Mouse (Mus musculus) skeletal muscle tissue, postnatal 0 days (tissue): ENCODE results near the gene Slc10a2. TPM values are rescaled to one million over a fixed set of nuclear protein-coding genes. Genes with fewer than 3 reads are reported as not detected.

Experiments
- polyA plus RNA-seq: library from polyadenylated mRNA; unstranded; fragments of >200 nt; fragmentation: Nextera tagmentation; extraction: Ambion mirVana; gene quantifications from 2 replicates; pipeline ENCODE4 v1.2.1, GENCODE M21; 2015

Slc10a2 gene
- polyA plus RNA-seq, result not detected in 2 replicates

DNA sequence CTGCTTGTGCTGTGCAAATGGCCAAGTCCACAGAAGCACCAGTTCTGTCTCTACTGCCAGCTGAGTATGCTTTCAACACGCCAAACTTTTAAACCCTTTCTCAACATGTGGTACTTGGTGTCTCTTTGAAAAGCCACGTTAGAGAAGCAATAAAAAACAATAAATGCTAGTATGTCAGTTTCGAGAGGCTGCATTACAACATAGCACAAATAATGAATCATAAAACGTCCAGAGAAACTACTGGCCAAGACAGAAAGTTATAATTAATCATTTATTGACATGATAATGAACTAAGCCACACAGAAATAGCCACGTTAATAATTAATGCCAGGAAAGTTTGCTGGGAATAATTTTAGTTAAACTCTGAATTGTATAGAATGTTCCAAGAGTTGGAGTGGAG is at the start of gene Slc10a2:
Slc10a2 (minus strand) TSS at position 166 of the 400 bp plus-strand sequence.

